Mouse (Mus musculus): ENCODE measurements around the gene Tenm2. TPM values are rescaled to one million over a fixed set of nuclear protein-coding genes. Genes with fewer than 3 reads are reported as not detected.

Tenm2 gene
- polyA plus RNA-seq, 1 experiment from 2014 or later: 0.23 TPM

DNA sequence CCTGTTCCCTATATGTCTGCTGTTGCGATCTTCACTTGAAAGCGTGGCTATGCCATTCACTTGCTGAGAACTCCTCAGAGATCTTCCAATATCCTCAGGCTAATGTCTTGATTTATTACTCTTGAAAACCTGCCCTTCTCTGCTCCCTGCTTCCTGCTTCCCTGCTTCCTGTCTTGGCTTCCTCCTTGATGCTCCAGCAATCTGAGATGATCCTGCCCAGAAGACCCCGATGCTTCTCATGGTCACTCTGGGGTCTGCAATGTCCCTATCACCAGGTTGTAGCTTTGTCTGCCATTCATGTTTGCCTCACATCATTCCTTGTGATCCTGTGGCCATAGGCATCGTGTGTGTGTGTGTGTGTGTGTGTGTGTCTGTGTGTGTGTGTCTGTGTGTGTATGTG lies 697.6 kb downstream of the Tenm2 start:
- no peaks in the 10 kb centered on the region for H3K27me3 ChIP-seq (replicated peaks)
- no peak for ATAC-seq
- no peak overlapping the region for H3K9ac ChIP-seq
- H3K9me3 ChIP-seq (replicated peaks): no peaks in the 10 kb centered on the region
- no peak overlapping the region for H3K27ac ChIP-seq
- no peaks in the 10 kb centered on the region for H3K36me3 ChIP-seq
- H3K4me2 ChIP-seq: no peak overlapping the region
- H3K4me1 ChIP-seq: no peaks in the 10 kb centered on the region
- no peak overlapping the region for H3K4me3 ChIP-seq
- whole genome bisulfite sequencing (ENCODE audit: insufficient replicate concordance): 66% methylated on average over 4 of the region's 4 CpGs

DNA sequence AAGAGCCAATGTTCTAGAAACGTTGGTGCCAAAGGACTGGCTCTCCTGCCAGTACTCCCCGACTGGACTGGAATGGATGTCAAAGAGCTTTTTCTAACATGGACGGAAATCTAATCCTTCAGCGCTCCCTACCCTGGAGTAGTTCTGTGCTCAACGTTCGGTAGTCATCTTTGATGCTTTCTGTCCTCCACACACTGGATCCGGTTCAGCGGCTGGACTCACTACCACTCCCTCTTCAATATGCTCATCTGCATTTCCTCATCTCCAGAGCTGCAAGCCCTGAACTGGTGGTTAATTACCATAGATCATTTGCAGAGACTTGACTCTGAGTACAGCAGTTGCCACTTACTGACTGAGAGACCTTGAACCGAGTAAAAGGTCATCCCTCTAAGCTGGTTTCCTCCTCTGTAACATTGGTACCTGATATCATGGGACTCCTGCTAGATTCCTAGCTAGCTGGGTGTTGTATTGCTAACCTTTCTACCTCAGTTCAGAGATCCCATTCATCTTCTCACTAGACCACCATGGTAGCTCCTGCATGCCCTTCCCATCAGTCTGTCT lies 698.1 kb downstream of the Tenm2 start:
- H3K9me3 ChIP-seq (replicated peaks): no peaks in the 10 kb centered on the region
- H3K36me3 ChIP-seq: no peaks in the 10 kb centered on the region
- no peak overlapping the region for H3K27ac ChIP-seq
- 74% methylated on average over 9 of the region's 9 CpGs for WGBS (ENCODE audit: insufficient replicate concordance)
- H3K4me1 ChIP-seq: no peaks in the 10 kb centered on the region
- H3K4me2 ChIP-seq: no peak overlapping the region
- no peak for ATAC-seq
- no peak overlapping the region for H3K4me3 ChIP-seq
- H3K9ac ChIP-seq: no peak overlapping the region
- H3K27me3 ChIP-seq (replicated peaks): no peaks in the 10 kb centered on the region

DNA sequence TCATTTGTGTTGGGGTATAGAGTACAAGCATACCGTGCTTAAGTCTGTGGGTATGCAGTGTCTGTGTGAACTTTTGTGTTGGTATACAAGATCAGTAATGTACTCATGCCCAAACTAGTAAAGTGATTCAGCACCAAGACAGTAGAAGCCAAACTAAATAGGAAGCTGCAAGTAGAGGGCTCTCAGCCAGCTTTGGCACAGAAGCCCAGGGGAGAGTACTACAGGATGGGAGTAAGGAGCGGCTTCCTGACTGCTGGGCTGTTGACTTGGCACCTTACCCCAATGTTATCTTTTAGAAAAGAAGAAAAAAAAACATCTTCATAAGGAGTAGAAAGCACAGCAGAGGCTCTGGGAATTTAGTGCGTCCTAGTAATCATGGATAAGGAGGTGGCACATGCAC lies 700.2 kb downstream of the Tenm2 start:
- ATAC-seq: no peak
- H3K4me2 ChIP-seq: no peak overlapping the region
- 55% methylated on average over 3 of the region's 3 CpGs for WGBS (ENCODE audit: insufficient replicate concordance)

DNA sequence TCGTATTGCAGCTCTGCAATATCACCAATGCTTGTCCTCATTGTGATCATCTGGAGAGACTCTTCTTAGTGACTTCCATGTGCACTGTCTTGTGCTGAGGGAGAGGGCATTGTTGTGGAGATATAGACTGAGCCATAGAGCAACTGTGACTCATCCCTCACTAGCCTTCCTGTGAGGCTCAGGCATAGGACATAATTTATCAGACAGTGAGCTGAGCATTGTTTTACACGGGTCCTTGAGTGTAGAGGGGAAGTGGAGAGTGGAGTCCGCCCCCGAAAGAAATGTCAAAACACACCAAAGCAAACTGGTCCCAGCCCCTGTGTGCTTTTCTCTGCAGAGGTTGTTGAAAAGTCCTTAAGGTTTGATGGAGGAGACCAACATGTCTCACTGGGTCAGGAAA lies 704.1 kb downstream of the Tenm2 start:
- H3K9ac ChIP-seq: no peak overlapping the region

More for the DNA sequence above, 700.2 kb downstream of the Tenm2 start:
- Histone ChIP-seq H3K9me3 (replicated peaks) (no peaks in the 10 kb centered on the region), H3K4me3 (no peak overlapping the region), H3K9ac (no peak overlapping the region), H3K4me1 (no peaks in the 10 kb centered on the region), H3K27me3 (replicated peaks) (no peaks in the 10 kb centered on the region), H3K27ac (no peak overlapping the region), H3K36me3 (no peaks in the 10 kb centered on the region)

DNA sequence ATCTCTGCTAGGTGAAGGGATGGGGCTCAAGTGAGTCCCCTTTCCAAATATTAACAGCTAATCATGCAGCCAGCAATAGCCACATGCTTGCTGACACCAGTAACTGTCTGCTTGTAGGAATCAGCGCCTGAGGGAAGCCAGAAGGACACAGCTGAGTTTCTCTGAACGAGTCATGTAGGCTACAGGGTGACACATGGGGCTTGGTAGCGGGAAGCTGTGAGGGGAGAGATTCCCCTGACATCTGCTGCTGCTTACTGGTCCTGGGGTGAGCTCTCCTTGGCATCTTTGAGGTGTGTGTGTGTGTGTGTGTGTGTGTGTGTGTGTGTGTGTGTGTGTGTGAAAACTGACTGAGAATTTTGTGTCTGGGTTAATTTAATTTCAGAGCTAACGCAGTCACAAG lies 708.3 kb downstream of the Tenm2 start:
- Histone ChIP-seq H3K4me3 (no peak overlapping the region), H3K27ac (no peak overlapping the region), H3K4me2 (no peak overlapping the region), H3K9ac (no peak overlapping the region), H3K4me1 (no peaks in the 10 kb centered on the region), H3K27me3 (replicated peaks) (no peaks in the 10 kb centered on the region), H3K9me3 (replicated peaks) (no peaks in the 10 kb centered on the region), H3K36me3 (no peaks in the 10 kb centered on the region)
- WGBS (ENCODE audit: insufficient replicate concordance): 45% methylated on average over 4 of the region's 4 CpGs
- no peak for ATAC-seq

More for the DNA sequence above, 704.1 kb downstream of the Tenm2 start:
- ATAC-seq: no peak
- no peak overlapping the region for H3K4me3 ChIP-seq
- no peaks in the 10 kb centered on the region for H3K9me3 ChIP-seq (replicated peaks)
- H3K27ac ChIP-seq: no peak overlapping the region
- H3K4me2 ChIP-seq: no peak overlapping the region
- 51% methylated on average over 4 of the region's 4 CpGs for WGBS (ENCODE audit: insufficient replicate concordance)
- no peaks in the 10 kb centered on the region for H3K36me3 ChIP-seq
- no peaks in the 10 kb centered on the region for H3K4me1 ChIP-seq
- H3K27me3 ChIP-seq (replicated peaks): no peaks in the 10 kb centered on the region

DNA sequence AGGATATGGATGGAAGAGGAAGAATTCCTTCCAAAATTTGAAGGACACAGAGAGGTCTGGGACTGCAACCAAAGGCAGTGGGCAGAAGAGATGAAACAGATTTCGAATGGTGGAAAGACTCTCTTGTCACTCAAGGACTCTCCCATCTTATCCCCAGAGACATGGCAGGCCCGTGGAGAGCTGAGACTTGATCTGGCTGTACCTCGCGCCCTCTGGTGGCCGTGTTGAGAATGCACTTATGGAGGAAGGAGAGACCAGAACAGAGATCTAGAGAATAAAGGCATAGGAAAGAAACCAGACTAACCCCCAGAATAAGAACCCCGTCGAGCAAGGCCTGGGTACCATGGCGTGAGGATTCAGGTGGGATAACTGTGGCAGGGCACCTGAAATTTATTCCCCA lies 709.4 kb downstream of the Tenm2 start:
- WGBS (ENCODE audit: insufficient replicate concordance): 11% methylated on average over 8 of the region's 8 CpGs
- no peaks in the 10 kb centered on the region for H3K36me3 ChIP-seq
- H3K9me3 ChIP-seq (replicated peaks): no peaks in the 10 kb centered on the region
- H3K4me3 ChIP-seq: no peak overlapping the region
- no peaks in the 10 kb centered on the region for H3K4me1 ChIP-seq
- no peak overlapping the region for H3K27ac ChIP-seq
- no peak overlapping the region for H3K9ac ChIP-seq
- ATAC-seq: no peak
- no peak overlapping the region for H3K4me2 ChIP-seq
- H3K27me3 ChIP-seq (replicated peaks): no peaks in the 10 kb centered on the region

DNA sequence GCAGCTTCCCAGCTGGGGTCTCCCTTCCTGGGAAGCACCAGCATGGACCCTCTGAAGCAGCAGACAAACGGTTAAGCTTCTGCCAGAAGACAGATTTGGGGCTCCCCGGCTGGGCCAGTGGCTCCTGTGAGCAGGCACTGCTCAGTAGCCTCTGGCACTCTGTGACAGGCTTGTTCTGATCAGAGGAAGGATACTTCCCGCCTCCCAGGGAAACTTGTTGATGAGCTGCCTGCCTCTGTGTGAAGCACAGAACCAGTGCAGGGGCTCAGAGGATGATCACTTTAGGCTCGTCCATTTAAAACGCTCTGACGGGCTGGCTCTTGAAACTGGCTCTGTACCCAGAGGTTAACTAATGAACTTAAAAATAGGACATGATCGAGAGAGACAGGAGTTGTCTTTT lies 723.3 kb downstream of the Tenm2 start:
- no peaks in the 10 kb centered on the region for H3K4me1 ChIP-seq
- no peak overlapping the region for H3K27ac ChIP-seq
- no peak overlapping the region for H3K4me2 ChIP-seq
- H3K4me3 ChIP-seq: no peak overlapping the region
- no peak for ATAC-seq
- H3K9me3 ChIP-seq (replicated peaks): no peaks in the 10 kb centered on the region
- H3K27me3 ChIP-seq (replicated peaks): no peaks in the 10 kb centered on the region
- H3K9ac ChIP-seq: no peak overlapping the region
- H3K36me3 ChIP-seq: no peaks in the 10 kb centered on the region
- 36% methylated on average over 7 of the region's 7 CpGs for WGBS (ENCODE audit: insufficient replicate concordance)

DNA sequence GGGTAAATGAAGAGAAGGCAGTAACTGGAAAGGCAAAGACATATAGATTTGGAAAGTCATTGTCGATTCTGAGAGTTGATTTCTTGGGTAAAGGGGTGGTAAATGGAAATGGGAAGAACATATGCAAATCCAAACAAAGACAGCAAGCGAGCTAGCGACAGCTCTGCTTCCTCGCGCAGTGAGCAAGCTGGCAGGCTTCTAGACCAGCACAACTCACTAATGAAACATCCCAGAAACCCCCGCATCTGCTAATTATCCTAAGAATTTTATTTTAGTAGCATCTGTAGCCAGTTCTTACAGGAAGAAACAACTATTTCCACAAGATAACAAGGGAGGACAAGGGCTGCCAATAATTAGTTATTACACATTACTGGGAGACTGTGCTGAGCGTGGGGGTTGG lies 727.5 kb downstream of the Tenm2 start:
- H3K9me3 ChIP-seq (replicated peaks): no peaks in the 10 kb centered on the region
- no peak overlapping the region for H3K27ac ChIP-seq
- no peaks in the 10 kb centered on the region for H3K27me3 ChIP-seq (replicated peaks)
- 62% methylated on average over 7 of the region's 7 CpGs for WGBS (ENCODE audit: insufficient replicate concordance)
- H3K36me3 ChIP-seq: no peaks in the 10 kb centered on the region
- H3K4me3 ChIP-seq: no peak overlapping the region
- no peak overlapping the region for H3K9ac ChIP-seq
- no peaks in the 10 kb centered on the region for H3K4me1 ChIP-seq
- no peak for ATAC-seq
- H3K4me2 ChIP-seq: no peak overlapping the region

DNA sequence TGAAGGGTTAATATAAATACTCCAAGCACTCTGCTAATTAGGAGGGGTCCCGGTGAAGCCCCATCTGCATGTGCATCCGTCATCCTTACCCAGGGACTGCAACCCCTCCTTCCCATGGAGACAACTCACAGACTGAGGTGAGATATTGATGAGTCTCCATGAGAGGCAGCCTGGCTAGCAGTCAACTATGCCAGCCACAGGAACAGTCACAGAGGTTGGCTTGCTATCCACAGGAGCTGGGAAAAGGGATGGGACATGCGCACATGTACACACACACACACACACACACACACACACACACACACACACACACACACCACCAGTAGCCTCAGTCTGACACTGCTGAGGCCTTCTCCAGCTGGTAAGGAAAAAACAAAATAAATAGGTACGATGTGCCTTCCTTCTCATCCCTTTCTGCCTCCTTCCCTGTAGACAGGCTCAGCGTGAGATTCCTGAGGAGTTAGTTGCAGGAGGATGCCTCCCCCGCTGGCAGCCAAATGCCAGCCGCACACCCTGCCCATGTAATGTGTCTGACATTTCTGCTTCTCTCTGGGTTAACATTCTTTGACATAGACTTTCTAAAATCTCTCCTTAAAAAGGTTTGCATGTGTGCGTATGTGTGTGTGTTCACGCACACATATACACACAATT lies 740.7 kb downstream of the Tenm2 start:
- H3K4me3 ChIP-seq: no peak overlapping the region
- no peak overlapping the region for H3K9ac ChIP-seq
- no peak for ATAC-seq
- H3K9me3 ChIP-seq (replicated peaks): no peaks in the 10 kb centered on the region
- H3K4me1 ChIP-seq: no peaks in the 10 kb centered on the region
- no peaks in the 10 kb centered on the region for H3K36me3 ChIP-seq
- no peak overlapping the region for H3K27ac ChIP-seq
- no peaks in the 10 kb centered on the region for H3K27me3 ChIP-seq (replicated peaks)
- WGBS (ENCODE audit: insufficient replicate concordance): 54% methylated on average over 9 of the region's 9 CpGs
- H3K4me2 ChIP-seq: no peak overlapping the region

DNA sequence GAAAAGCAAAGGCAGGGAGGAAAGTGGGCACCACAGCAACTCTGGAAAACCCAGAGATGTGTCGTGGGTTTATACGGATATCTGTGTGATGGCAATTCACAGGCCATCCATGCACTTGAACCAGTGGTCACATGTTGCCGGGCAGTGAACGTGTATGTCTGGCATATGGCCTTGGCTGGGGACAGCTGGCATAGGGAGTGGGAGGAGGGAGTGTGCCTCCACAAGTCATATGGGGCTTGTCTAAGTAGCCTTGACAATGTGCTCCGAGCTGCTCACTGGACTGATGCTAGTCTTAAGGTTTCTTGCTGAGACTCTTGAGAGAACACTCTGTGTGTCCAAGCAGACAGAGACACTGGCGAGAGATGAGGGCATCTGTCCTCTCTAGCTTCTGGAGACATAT lies 743.5 kb downstream of the Tenm2 start:
- no peaks in the 10 kb centered on the region for H3K9me3 ChIP-seq (replicated peaks)
- no peaks in the 10 kb centered on the region for H3K4me1 ChIP-seq
- H3K36me3 ChIP-seq: no peaks in the 10 kb centered on the region
- no peak overlapping the region for H3K4me2 ChIP-seq
- no peaks in the 10 kb centered on the region for H3K27me3 ChIP-seq (replicated peaks)
- H3K27ac ChIP-seq: no peak overlapping the region
- no peak overlapping the region for H3K4me3 ChIP-seq
- 71% methylated on average over 6 of the region's 6 CpGs for WGBS (ENCODE audit: insufficient replicate concordance)
- ATAC-seq: no peak
- no peak overlapping the region for H3K9ac ChIP-seq

DNA sequence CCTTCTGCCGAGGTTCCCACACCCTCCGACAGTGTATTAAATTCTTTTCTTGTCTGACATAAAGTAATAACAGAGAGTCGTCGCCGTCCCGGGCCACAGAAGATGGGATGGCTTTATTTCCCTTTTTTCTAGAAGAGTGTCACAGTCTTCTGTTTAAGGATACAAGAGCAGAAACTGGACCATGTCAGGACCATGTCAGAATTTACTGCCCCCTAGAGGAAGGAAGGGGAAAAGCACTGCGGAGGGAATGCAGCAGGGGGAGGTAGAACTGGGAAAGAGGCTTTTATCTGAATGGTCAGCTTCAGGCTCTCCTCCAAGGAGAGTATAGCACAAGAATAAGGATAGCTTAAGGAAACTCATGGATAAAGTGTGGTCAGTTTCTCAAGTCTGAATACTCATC lies 745.7 kb downstream of the Tenm2 start:
- no peak overlapping the region for H3K27ac ChIP-seq
- H3K9ac ChIP-seq: no peak overlapping the region
- H3K27me3 ChIP-seq (replicated peaks): no peaks in the 10 kb centered on the region
- H3K9me3 ChIP-seq (replicated peaks): no peaks in the 10 kb centered on the region
- H3K4me1 ChIP-seq: no peaks in the 10 kb centered on the region
- ATAC-seq: no peak
- no peak overlapping the region for H3K4me2 ChIP-seq
- H3K36me3 ChIP-seq: no peaks in the 10 kb centered on the region
- no peak overlapping the region for H3K4me3 ChIP-seq
- 49% methylated on average over 7 of the region's 7 CpGs for WGBS (ENCODE audit: insufficient replicate concordance)

DNA sequence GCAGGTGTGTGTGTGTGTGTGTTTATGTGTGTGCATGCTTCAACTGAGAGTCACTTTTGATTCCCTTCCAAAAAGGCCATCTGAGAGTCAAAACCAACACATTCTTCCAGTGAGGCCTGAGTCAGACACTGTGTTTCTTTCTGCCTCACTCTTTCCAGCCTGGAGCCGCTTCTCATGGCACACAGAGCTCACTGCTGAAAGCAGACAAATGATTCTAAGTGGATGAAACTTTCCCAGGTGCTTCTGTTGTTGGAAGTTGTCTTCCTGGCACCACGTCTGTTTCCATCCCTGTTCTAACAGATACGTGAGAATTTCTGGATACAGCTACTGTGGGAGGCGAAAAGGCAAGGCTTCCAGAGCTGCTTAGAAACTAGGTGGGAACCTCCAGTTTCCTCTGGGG lies 747.1 kb downstream of the Tenm2 start:
- no peaks in the 10 kb centered on the region for H3K4me1 ChIP-seq
- H3K36me3 ChIP-seq: no peaks in the 10 kb centered on the region
- no peak overlapping the region for H3K9ac ChIP-seq
- no peak overlapping the region for H3K4me3 ChIP-seq
- WGBS (ENCODE audit: insufficient replicate concordance): 51% methylated on average over 4 of the region's 4 CpGs
- no peak overlapping the region for H3K27ac ChIP-seq
- H3K27me3 ChIP-seq (replicated peaks): no peaks in the 10 kb centered on the region
- no peaks in the 10 kb centered on the region for H3K9me3 ChIP-seq (replicated peaks)
- no peak for ATAC-seq
- no peak overlapping the region for H3K4me2 ChIP-seq

DNA sequence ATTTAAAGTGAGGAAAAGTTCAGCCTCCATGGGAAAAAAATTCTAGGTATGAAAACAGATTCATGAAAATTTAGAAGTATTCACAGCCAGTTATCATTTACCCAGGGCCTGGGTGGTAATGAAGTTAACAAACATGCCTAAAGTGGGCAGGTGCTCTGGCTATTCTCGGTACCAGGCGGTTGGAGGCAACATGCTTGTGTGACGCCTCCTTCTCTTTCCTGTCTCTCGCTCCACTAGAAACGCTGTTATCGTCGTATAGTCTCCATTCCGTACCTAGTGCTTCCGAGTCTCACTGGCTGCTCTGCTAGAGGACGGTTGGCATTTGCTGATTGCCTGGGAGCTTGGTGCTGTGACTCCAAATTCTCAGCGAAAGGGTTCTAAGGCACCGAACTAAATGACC lies 749.7 kb downstream of the Tenm2 start:
- Histone ChIP-seq H3K27me3 (replicated peaks) (no peaks in the 10 kb centered on the region), H3K4me2 (no peak overlapping the region), H3K9ac (no peak overlapping the region), H3K27ac (no peak overlapping the region), H3K4me1 (no peaks in the 10 kb centered on the region), H3K9me3 (replicated peaks) (no peaks in the 10 kb centered on the region), H3K36me3 (no peaks in the 10 kb centered on the region), H3K4me3 (no peak overlapping the region)
- no peak for ATAC-seq
- 43% methylated on average over 12 of the region's 12 CpGs for WGBS (ENCODE audit: insufficient replicate concordance)

All from liver, embryonic 12.5 days (tissue).